Mouse (Mus musculus) kidney, embryonic 15.5 days (tissue): ENCODE measurements around the gene Cir1. TPM values are rescaled to one million over a fixed set of nuclear protein-coding genes. Genes with fewer than 3 reads are reported as not detected.

Experiments
- ATAC-seq: fragments of 200-750 bp; cut with Nextera tagmentation; replicated peaks from 2 replicates; pipeline ENCODE4 v1.8.0; 2017; ENCODE audit warnings: moderate TSS enrichment; ENCODE audit not compliant: low FRiP score
- H3K27ac ChIP-seq: fragments of 300-500 bp; sonication (generic); 2 replicates; pipeline ENCODE4 v1.5.1; 2015; ENCODE audit warnings: mild to moderate bottlenecking, inconsistent platforms
- H3K27me3 ChIP-seq: fragments of 300-500 bp; sonication (generic); 2 replicates; pipeline ENCODE4 v1.6.1; 2015; ENCODE audit warnings: inconsistent platforms
- H3K36me3 ChIP-seq: fragments of 300-500 bp; sonication (generic); 2 replicates; pipeline ENCODE4 v1.6.1; 2015; ENCODE audit warnings: inconsistent platforms
- H3K4me1 ChIP-seq: fragments of 300-500 bp; sonication (generic); 2 replicates; pipeline ENCODE4 v1.6.1; 2015; ENCODE audit warnings: inconsistent platforms
- H3K4me2 ChIP-seq: fragments of 300-500 bp; sonication (generic); 2 replicates; pipeline ENCODE4 v1.6.1; 2015; ENCODE audit warnings: moderate library complexity, mild to moderate bottlenecking, inconsistent platforms
- H3K4me3 ChIP-seq: fragments of 300-500 bp; sonication (generic); replicated peaks from 2 replicates; pipeline ENCODE4 v1.5.1; 2015; ENCODE audit warnings: mild to moderate bottlenecking, inconsistent platforms
- H3K9ac ChIP-seq: fragments of 300-500 bp; sonication (generic); 2 replicates; pipeline ENCODE4 v1.6.1; 2015; ENCODE audit warnings: mild to moderate bottlenecking, inconsistent platforms
- H3K9me3 ChIP-seq: fragments of 300-500 bp; sonication (generic); replicated peaks from 2 replicates; pipeline ENCODE4 v1.6.1; 2016; ENCODE audit warnings: inconsistent platforms
- WGBS: fragments of 180-500 bp; shearing (Covaris S2); methylation state at CpG from one replicate; pipeline ENCODE4 v1.1.7; 2015; ENCODE audit warnings: mixed read lengths; 5-methylcytosine and 5-hydroxymethylcytosine counted together
- polyA plus RNA-seq: library from polyadenylated mRNA; unstranded; fragments of >200 nt; fragmentation: Nextera tagmentation; extraction: Ambion mirVana; gene quantifications from 2 replicates; pipeline ENCODE4 v1.2.1, GENCODE M21; 2015

Cir1 gene
- polyA plus RNA-seq, 1 experiment from 2014 or later = 24.5 TPM

- ATAC-seq = no peak
- peaks cover 42% of the 10 kb centered on the region for H3K36me3 ChIP-seq
- H3K27ac ChIP-seq = no peak overlapping the region
- WGBS = 89% methylated on average over 7 of the region's 7 CpGs
- H3K4me2 ChIP-seq = no peak overlapping the region
- H3K9ac ChIP-seq = no peak overlapping the region
- no peaks in the 10 kb centered on the region for H3K27me3 ChIP-seq
- H3K4me1 ChIP-seq = no peaks in the 10 kb centered on the region
- H3K9me3 ChIP-seq = no peaks in the 10 kb centered on the region
- H3K4me3 ChIP-seq = no peak overlapping the region
Observed at GRCm38 (mm10) chr2:73298154-73298553, 14.3 kb downstream of the Cir1 start.

DNA sequence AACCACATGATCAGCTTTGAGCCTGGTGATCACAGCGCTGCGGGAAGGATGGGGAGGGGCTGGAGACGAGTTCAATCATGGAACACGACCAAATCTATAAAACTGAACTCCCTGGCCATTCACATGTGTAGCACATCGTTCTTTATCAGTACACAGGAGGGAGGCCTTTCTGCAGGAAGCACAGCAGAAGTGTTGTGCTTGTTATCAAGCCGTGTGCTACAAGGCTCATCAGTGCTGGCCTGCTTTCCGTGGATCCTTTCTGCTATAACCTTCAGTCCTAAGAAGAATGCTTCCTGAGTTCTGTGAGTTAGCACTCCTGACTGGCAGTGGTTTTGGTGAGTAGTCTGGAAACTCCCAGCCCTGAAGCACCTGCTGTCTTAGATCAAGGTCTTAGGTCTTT, 17.5 kb downstream of the Cir1 start:
- Histone ChIP-seq H3K4me1 (no peaks in the 10 kb centered on the region), H3K9ac (no peak overlapping the region), H3K36me3 (peaks cover 45% of the 10 kb centered on the region), H3K27ac (no peak overlapping the region), H3K4me3 (no peak overlapping the region), H3K9me3 (no peaks in the 10 kb centered on the region), H3K27me3 (no peaks in the 10 kb centered on the region), H3K4me2 (no peak overlapping the region)
- no peak for ATAC-seq
- WGBS = 79% methylated on average over 7 of the region's 7 CpGs

GRCm38 (mm10) chr2:73291130-73291529, 21.4 kb downstream of the Cir1 start:
- Histone ChIP-seq H3K9me3 (no peaks in the 10 kb centered on the region), H3K4me3 (no peak overlapping the region), H3K27ac (no peak overlapping the region), H3K4me1 (no peaks in the 10 kb centered on the region), H3K4me2 (no peak overlapping the region), H3K27me3 (no peaks in the 10 kb centered on the region), H3K36me3 (peaks cover 58% of the 10 kb centered on the region), H3K9ac (no peak overlapping the region)
- no peak for ATAC-seq
- WGBS = 90% methylated on average over 4 of the region's 4 CpGs

DNA sequence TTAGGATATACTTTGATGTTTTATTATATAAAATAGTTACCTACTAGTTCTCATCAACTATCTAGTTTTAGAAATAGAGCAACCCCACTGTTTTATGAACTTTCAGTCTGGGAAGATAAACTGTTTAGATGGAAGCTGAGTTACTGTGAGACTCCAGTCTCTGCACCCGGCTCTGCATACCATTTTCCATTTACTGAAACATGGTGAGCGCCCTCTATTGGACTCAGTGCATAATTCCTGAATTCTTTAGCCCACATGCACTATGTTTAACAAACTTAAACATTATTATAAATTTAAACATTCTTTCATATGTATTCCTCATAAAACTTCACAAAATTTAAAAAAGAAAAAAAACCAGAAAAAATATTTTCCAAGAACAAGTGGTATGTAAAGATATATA, 26.9 kb downstream of the Cir1 start:
- peaks cover 28% of the 10 kb centered on the region for H3K36me3 ChIP-seq
- no peak overlapping the region for H3K4me3 ChIP-seq
- H3K4me2 ChIP-seq = no peak overlapping the region
- H3K9me3 ChIP-seq = no peaks in the 10 kb centered on the region
- no peak for ATAC-seq
- peaks cover 16% of the 10 kb centered on the region for H3K27me3 ChIP-seq
- H3K4me1 ChIP-seq = peaks cover 9% of the 10 kb centered on the region
- no peak overlapping the region for H3K27ac ChIP-seq
- no peak overlapping the region for H3K9ac ChIP-seq
- WGBS = 10% methylated on average over 2 of the region's 2 CpGs

- H3K4me1 ChIP-seq = peaks cover 37% of the 10 kb centered on the region
- H3K4me3 ChIP-seq = no peak overlapping the region
- H3K4me2 ChIP-seq = no peak overlapping the region
- peaks cover 52% of the 10 kb centered on the region for H3K27me3 ChIP-seq
- ATAC-seq = no peak
- H3K9me3 ChIP-seq = no peaks in the 10 kb centered on the region
- H3K36me3 ChIP-seq = 0 out of 2 replicates have a peak, but pooled peaks cover 3% of the 10 kb centered on the region
- no peak overlapping the region for H3K27ac ChIP-seq
- H3K9ac ChIP-seq = no peak overlapping the region
- WGBS = 13% methylated on average over 7 of the region's 7 CpGs
Observed at GRCm38 (mm10) chr2:73281707-73282106, 30.8 kb downstream of the Cir1 start.

- no peak for ATAC-seq
- Histone ChIP-seq H3K4me3 (peak overlapping the region; percentile 17), H3K9me3 (no peaks in the 10 kb centered on the region), H3K4me1 (peaks cover 37% of the 10 kb centered on the region), H3K9ac (no peak overlapping the region), H3K27ac (no peak overlapping the region), H3K36me3 (0 out of 2 replicates have a peak, but pooled peaks cover 3% of the 10 kb centered on the region), H3K4me2 (peak overlapping the region; percentile 34), H3K27me3 (peaks cover 55% of the 10 kb centered on the region)
- WGBS = 9% methylated on average over 22 of the region's 22 CpGs
Observed at GRCm38 (mm10) chr2:73281048-73281661, 31.3 kb downstream of the Cir1 start.

DNA sequence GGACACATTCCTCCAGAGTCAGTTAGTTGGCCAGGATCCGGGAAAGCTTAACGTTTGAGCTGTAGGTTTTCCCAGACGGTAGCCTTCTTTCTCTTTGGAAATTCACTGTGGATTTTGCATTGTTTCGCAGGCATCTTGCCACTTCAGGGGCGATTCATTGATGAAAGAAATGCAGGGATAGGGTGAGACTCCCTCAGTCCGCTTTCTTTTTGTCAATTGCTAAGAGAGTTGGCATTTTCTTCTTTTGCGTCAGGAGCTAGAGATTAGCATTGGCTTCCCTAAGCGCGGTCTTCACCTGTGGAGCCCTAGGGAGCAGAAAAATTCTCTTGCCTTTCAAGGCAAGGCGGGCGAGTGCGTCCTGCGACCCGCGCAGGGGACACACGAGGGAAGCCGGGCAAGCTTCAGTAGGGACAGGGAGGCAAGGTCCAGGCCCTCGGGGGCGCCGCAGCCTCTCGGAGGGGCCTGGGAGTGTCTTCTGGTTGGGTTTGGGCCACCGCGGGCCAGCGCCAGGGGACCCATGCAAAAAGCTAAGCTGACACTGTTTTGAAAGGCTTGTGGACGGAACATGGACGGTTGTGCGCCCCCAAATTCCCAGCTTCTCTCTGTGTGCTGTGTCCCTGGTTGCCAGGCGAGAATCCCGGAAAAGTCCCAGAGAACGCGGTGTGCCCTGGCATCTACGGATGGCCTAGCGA, 32.0 kb downstream of the Cir1 start:
- 0 out of 2 replicates have a peak, but pooled peaks cover 3% of the 10 kb centered on the region for H3K36me3 ChIP-seq
- H3K4me1 ChIP-seq = peaks cover 37% of the 10 kb centered on the region
- peak overlapping the region; percentile 34 for H3K4me2 ChIP-seq
- H3K4me3 ChIP-seq = peak overlapping the region; percentile 17
- peaks cover 61% of the 10 kb centered on the region for H3K27me3 ChIP-seq
- H3K9me3 ChIP-seq = no peaks in the 10 kb centered on the region
- no peak for ATAC-seq
- WGBS = 3% methylated on average over 33 of the region's 33 CpGs
- H3K9ac ChIP-seq = no peak overlapping the region
- no peak overlapping the region for H3K27ac ChIP-seq

DNA sequence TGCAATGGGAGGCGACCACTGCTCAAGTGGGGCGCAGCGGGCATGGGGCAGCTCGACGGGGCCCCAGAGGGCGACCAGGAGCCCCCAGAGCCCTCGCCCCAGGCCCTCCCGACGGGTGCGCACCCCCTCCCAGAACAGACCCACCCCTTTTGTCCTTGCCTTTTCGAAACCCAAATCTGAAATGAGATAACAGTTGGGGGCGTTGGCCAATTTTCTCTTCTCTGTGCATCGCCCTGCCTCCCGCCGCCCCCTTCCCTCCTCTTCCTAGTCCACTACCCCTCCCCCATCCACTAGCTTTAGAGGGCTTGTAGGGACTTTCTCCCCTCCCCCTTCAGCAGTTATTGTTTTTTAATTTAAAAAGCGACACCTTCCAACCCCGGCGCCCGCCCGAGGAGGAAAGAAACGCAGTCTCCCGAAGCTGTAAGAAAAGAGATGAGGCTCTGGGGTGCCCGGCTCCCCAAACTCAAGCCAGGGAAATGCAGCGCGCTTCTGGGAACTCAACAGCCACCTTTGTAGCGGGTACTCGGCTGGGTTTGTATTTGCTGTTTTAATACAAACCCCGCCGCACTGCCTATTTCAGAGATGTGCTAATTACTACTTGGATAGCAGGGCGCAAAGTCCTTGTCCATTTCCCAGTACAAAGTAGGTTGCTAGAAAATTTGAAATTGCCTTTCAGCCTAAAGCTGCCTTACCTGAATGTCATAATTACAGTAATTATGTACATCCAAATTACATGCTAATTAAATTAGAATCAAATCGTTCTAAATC, 33.0 kb downstream of the Cir1 start:
- WGBS = 2% methylated on average over 31 of the region's 31 CpGs
- Histone ChIP-seq H3K4me1 (peaks cover 40% of the 10 kb centered on the region), H3K27ac (no peak overlapping the region), H3K9me3 (no peaks in the 10 kb centered on the region), H3K9ac (no peak overlapping the region), H3K4me3 (peak overlapping the region; percentile 10), H3K27me3 (peaks cover 66% of the 10 kb centered on the region), H3K36me3 (no peaks in the 10 kb centered on the region), H3K4me2 (peak overlapping the region; percentile 39)
- ATAC-seq = no peak

GRCm38 (mm10) chr2:73278869-73279268, 33.6 kb downstream of the Cir1 start:
- Histone ChIP-seq H3K9ac (no peak overlapping the region), H3K4me2 (peak overlapping the region; percentile 39), H3K9me3 (no peaks in the 10 kb centered on the region), H3K36me3 (no peaks in the 10 kb centered on the region), H3K4me3 (peak overlapping the region; percentile 10), H3K4me1 (peaks cover 46% of the 10 kb centered on the region), H3K27ac (no peak overlapping the region), H3K27me3 (peaks cover 71% of the 10 kb centered on the region)
- WGBS = under 1% methylated on average over 17 of the region's 17 CpGs
- ATAC-seq = peak; percentile 50

GRCm38 (mm10) chr2:73278131-73278854, 34.2 kb downstream of the Cir1 start:
- peaks cover 52% of the 10 kb centered on the region for H3K4me1 ChIP-seq
- no peak for ATAC-seq
- no peak overlapping the region for H3K9ac ChIP-seq
- H3K4me3 ChIP-seq = peak overlapping the region; percentile 10
- H3K9me3 ChIP-seq = no peaks in the 10 kb centered on the region
- 2% methylated on average over 20 of the region's 20 CpGs for WGBS
- H3K36me3 ChIP-seq = no peaks in the 10 kb centered on the region
- H3K27ac ChIP-seq = no peak overlapping the region
- H3K27me3 ChIP-seq = peaks cover 77% of the 10 kb centered on the region
- H3K4me2 ChIP-seq = peak overlapping the region; percentile 39

DNA sequence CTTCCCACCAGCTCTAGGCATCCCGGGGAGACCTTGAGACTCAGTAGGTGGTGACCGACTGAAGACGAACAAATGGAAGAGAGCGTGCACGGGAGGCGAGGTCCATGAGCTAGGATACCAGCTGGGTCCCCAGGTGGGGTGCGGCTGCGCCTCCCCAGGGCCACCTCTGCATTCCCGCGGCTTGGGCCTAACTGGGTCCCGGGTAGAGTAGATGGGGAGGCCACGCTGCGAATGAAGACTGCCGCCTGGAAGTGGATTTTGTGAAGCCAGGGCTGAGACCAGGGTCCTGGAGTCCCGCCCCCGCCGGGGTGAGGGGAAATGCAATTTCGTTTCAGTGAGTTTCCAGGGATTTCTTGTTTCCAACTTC, 34.8 kb downstream of the Cir1 start:
- 3% methylated on average over 18 of the region's 18 CpGs for WGBS
- no peaks in the 10 kb centered on the region for H3K36me3 ChIP-seq
- H3K4me2 ChIP-seq = peak overlapping the region; percentile 48
- no peaks in the 10 kb centered on the region for H3K9me3 ChIP-seq
- H3K9ac ChIP-seq = no peak overlapping the region
- ATAC-seq = peak; percentile 12; the same call in 1 of the 2 replicates
- H3K27me3 ChIP-seq = peaks cover 83% of the 10 kb centered on the region
- H3K4me3 ChIP-seq = peak overlapping the region; percentile 26
- H3K27ac ChIP-seq = no peak overlapping the region
- H3K4me1 ChIP-seq = peaks cover 58% of the 10 kb centered on the region
